ENCODE assay signal across 8 mouse cellular contexts in genomic region chr8:91019726-91020125, GRCm38 (mm10). TPM values are rescaled to one million over a fixed set of nuclear protein-coding genes. Genes with fewer than 3 reads are reported as not detected.
DNase-seq lines count a peak whose midpoint lies in the region; ATAC-seq and TF ChIP-seq lines count a peak whose summit lies in the region.

No protein-coding gene starts in this region.

- H3K27me3 ChIP-seq in kidney, postnatal 0 days (ENCODE audit: insufficient read depth, low read length): no peaks in the 10 kb centered on the region

- WGBS in kidney, postnatal 0 days: 5% methylated on average over 2 of the region's 2 CpGs

- no peak overlapping the region for H3K4me2 ChIP-seq in kidney, postnatal 0 days (ENCODE audit: low read length)

- H3K36me3 ChIP-seq in kidney, postnatal 0 days (ENCODE audit: insufficient read depth, low read length): peaks cover 66% of the 10 kb centered on the region

- no peaks in the 10 kb centered on the region for H3K9me3 ChIP-seq in kidney, postnatal 0 days (replicated peaks; ENCODE audit: low read length)

- H3K4me3 ChIP-seq in kidney, postnatal 0 days (replicated peaks; ENCODE audit: low read depth, low read length): no peak overlapping the region

- H3K9ac ChIP-seq in kidney, postnatal 0 days (ENCODE audit: low read depth, low read length): no peak overlapping the region

- H3K27ac ChIP-seq in kidney, postnatal 0 days: no peak overlapping the region

- peak; percentile 91 for TF ChIP-seq CTCF in kidney, postnatal 0 days (IDR thresholded peaks at IDR 0.05; ENCODE audit: low read depth)

- ATAC-seq in kidney, postnatal 0 days (replicated peaks; ENCODE audit: low FRiP score, low read depth): no peak

- peak; percentile 69 for DNase-seq in CD4-positive helper T cell, adult 2 months (ENCODE audit: low read depth, low spot score)
- DNase-seq in MN1 (ENCODE audit: low spot score): peak; percentile 82
- peak; percentile 71 to 85 for DNase-seq in cerebellum, adult 18-20 months
- DNase-seq in forelimb bud, embryonic 11.5 days (ENCODE audit: low read depth, low spot score): peak; percentile 89
- DNase-seq in kidney, postnatal 0 days (ENCODE audit: low spot score): peak; percentile 83
- DNase-seq in lung, adult 18-20 months: peak; percentile 51 to 63
- DNase-seq in right cerebral cortex, postnatal 10 days (ENCODE audit: low spot score in 2 of 2): peak; percentile 63 to 80
- peak; percentile 45 to 51 for DNase-seq in urinary bladder, postnatal 36 days (ENCODE audit: low spot score in 2 of 2)

- no peaks in the 10 kb centered on the region for H3K4me1 ChIP-seq in kidney, postnatal 0 days (replicated peaks; ENCODE audit: insufficient read depth, low read length)

RNA-seq across cellular contexts. Expression of gene Rbl2, which starts 50.1 kb away (rescaled TPM):
- polyA plus RNA-seq in kidney, postnatal 0 days (2015; fragmentation: Nextera tagmentation; extraction: Ambion mirVana): 14.8 and 16.5 TPM in 2 replicates
